ENCODE assay signal across 27 mouse cellular contexts in genomic region chr8:119917415-119917814, GRCm38 (mm10). TPM values are rescaled to one million over a fixed set of nuclear protein-coding genes. Genes with fewer than 3 reads are reported as not detected.
A peak's percentile ranks its signal among the peaks of the same experiment; 100 is the strongest.
DNase-seq lines count a peak whose midpoint lies in the region; ATAC-seq and TF ChIP-seq lines count a peak whose summit lies in the region.
"Had no signal": no experiment of that assay in that cellular context is flagged by ENCODE, and none has a peak within 500 bp of the region (broad histone marks: within the 10 kb centered on the region; RNA-seq: fewer than 3 reads in every experiment).

No protein-coding gene starts in this region.

- no peak for DNase-seq in heart, embryonic 10.5 days (ENCODE audit: low spot score)
- DNase-seq in heart, adult 9 months (ENCODE audit: low spot score in 2 of 2), result no peak
- DNase-seq in lung, embryonic 14.5 days, result no peak
- no peak for DNase-seq in lung, adult 2 months
- no peak for DNase-seq in left cerebral cortex, postnatal 25 days (ENCODE audit: low spot score in 2 of 2)
- no peak for DNase-seq in ovary, postnatal 36 days (ENCODE audit: low spot score)
- no peak for DNase-seq in right cerebral cortex, postnatal 14 days
- DNase-seq: adrenal gland, postnatal 14 days; cerebellum, adult 8-10 months; cerebellum, postnatal 36 days; embryo, embryonic 11 days; forebrain, postnatal 0 days; gastrocnemius, postnatal 14 days; heart, adult 18-20 months; kidney, adult 18-20 months; lung, postnatal 10 days; right cerebral cortex, adult 18-20 months had no signal

- WGBS in heart, embryonic 10.5 days, result 77% methylated on average over 3 of the region's 3 CpGs
- WGBS in lung, embryonic 14.5 days, result 82% methylated on average over 3 of the region's 3 CpGs
- 81% methylated on average over 3 of the region's 3 CpGs for WGBS in lung, adult 2 months
- 36% methylated on average over 3 of the region's 3 CpGs for WGBS in liver, embryonic 12.5 days (ENCODE audit: insufficient replicate concordance)

- no peak overlapping the region for H3K4me3 ChIP-seq in heart, embryonic 10.5 days
- no peak overlapping the region; the same call in 1 of the 2 replicates for H3K4me3 ChIP-seq in lung, embryonic 14.5 days (ENCODE audit: low read depth, low read length)
- H3K4me3 ChIP-seq in lung, adult 2 months (replicated peaks; ENCODE audit: extremely low read depth, low read depth, low read length), result no peak overlapping the region
- H3K4me3 ChIP-seq in liver, embryonic 12.5 days, result peak overlapping the region; percentile 54
- H3K4me3 ChIP-seq: forebrain, embryonic 10.5 days; limb, embryonic 13.5 days had no signal

- peaks cover 75% of the 10 kb centered on the region for H3K4me1 ChIP-seq in heart, embryonic 10.5 days
- peaks cover 21% of the 10 kb centered on the region for H3K4me1 ChIP-seq in lung, embryonic 14.5 days (ENCODE audit: insufficient read depth)
- peaks cover 14% of the 10 kb centered on the region for H3K4me1 ChIP-seq in lung, adult 2 months (ENCODE audit: control insufficient read depth, insufficient read depth, low read length)
- H3K4me1 ChIP-seq in liver, embryonic 12.5 days, result peaks cover 100% of the 10 kb centered on the region

- H3K9ac ChIP-seq in lung, embryonic 14.5 days, result 0 out of 2 replicates have a peak overlapping the region, but pooled peaks have one; percentile 6
- H3K9ac ChIP-seq in liver, embryonic 12.5 days, result peak overlapping the region; percentile 64
- H3K9ac ChIP-seq: forebrain, postnatal 0 days; limb, embryonic 13.5 days had no signal

- intact Hi-C loops in left cerebral cortex, postnatal 25 days (cut with DNase I), result no loop called here

- peak overlapping the region; percentile 18; the same call in 1 of the 2 replicates for H3K4me2 ChIP-seq in lung, embryonic 14.5 days
- H3K4me2 ChIP-seq in liver, embryonic 12.5 days, result peak overlapping the region; percentile 91
- H3K4me2 ChIP-seq: limb, embryonic 13.5 days; midbrain, embryonic 11.5 days had no signal

- H3K9me3 ChIP-seq in heart, embryonic 10.5 days, result no peaks in the 10 kb centered on the region
- no peaks in the 10 kb centered on the region for H3K9me3 ChIP-seq in lung, embryonic 14.5 days (ENCODE audit: low read depth, low read length)
- H3K9me3 ChIP-seq in liver, embryonic 12.5 days (replicated peaks), result no peaks in the 10 kb centered on the region
- H3K9me3 ChIP-seq: forebrain, embryonic 10.5 days; limb, embryonic 13.5 days had no signal

- H3K27ac ChIP-seq in heart, embryonic 10.5 days, result peak overlapping the region; percentile 67
- H3K27ac ChIP-seq in lung, embryonic 14.5 days (ENCODE audit: low read depth), result 0 out of 2 replicates have a peak overlapping the region, but pooled peaks have one; percentile 12
- H3K27ac ChIP-seq in liver, embryonic 12.5 days, result peak overlapping the region; percentile 99
- H3K27ac ChIP-seq: forebrain, embryonic 10.5 days; kidney, postnatal 0 days; limb, embryonic 13.5 days had no signal

- H3K27me3 ChIP-seq in heart, embryonic 10.5 days (ENCODE audit: insufficient read depth, poor library complexity, severe bottlenecking), result no peaks in the 10 kb centered on the region
- no peaks in the 10 kb centered on the region for H3K27me3 ChIP-seq in lung, embryonic 14.5 days (ENCODE audit: insufficient read depth, low read length)
- no peaks in the 10 kb centered on the region for H3K27me3 ChIP-seq in liver, embryonic 12.5 days (replicated peaks)
- H3K27me3 ChIP-seq: limb, embryonic 13.5 days had no signal

- TF ChIP-seq CTCF in lung, embryonic 14.5 days (IDR thresholded peaks at IDR 0.05; ENCODE audit: low read depth), result no peak
- no peak for TF ChIP-seq CTCF in lung, adult 2 months (IDR thresholded peaks at IDR 0.05; ENCODE audit: insufficient read depth, low read length)

- H3K36me3 ChIP-seq in heart, embryonic 10.5 days, result peaks cover 23% of the 10 kb centered on the region
- peaks cover 5% of the 10 kb centered on the region; the same call in 1 of the 2 replicates for H3K36me3 ChIP-seq in lung, embryonic 14.5 days (ENCODE audit: insufficient read depth)
- peaks cover 43% of the 10 kb centered on the region for H3K36me3 ChIP-seq in liver, embryonic 12.5 days

- no peak for ATAC-seq in lung, embryonic 14.5 days (ENCODE audit: insufficient read depth)
- 0 out of 2 replicates have a peak, but pooled peaks have one; percentile 6 for ATAC-seq in liver, embryonic 12.5 days
- ATAC-seq: forebrain, postnatal 0 days had no signal

- TF ChIP-seq POLR2A in lung, adult 2 months (IDR thresholded peaks at IDR 0.05; ENCODE audit: borderline replicate concordance, extremely low read depth, low read depth, low read length), result no peak

RNA-seq across cellular contexts. Expression of gene Gm20388, which starts 6.8 kb away (rescaled TPM):
- 1.4 and 4.5 TPM in 2 replicates for polyA plus RNA-seq in heart, embryonic 10.5 days (2016; fragmentation: Nextera tagmentation; extraction: Ambion mirVana)
- polyA plus RNA-seq in lung, embryonic 14.5 days (2014; fragmentation: Nextera tagmentation; extraction: Ambion mirVana), result not detected in 2 replicates
- polyA plus RNA-seq in lung, adult 2 months (2012; rRNA removed), result 58.5 and 67.8 TPM in 2 replicates
- not detected in 2 replicates for polyA plus RNA-seq in liver, embryonic 12.5 days (2016; fragmentation: Nextera tagmentation; extraction: Ambion mirVana)
- 10 to 100 TPM in 1 of 2 experiments, not detected in 1; 18.6 TPM for total RNA-seq in left cerebral cortex, postnatal 25 days (2021)
- total RNA-seq: layer of hippocampus, postnatal 10 days had no signal
- polyA plus RNA-seq: embryonic facial prominence, embryonic 14.5 days; forebrain, postnatal 0 days; heart, postnatal 0 days; kidney, postnatal 0 days; midbrain, embryonic 11.5 days; midbrain, postnatal 0 days; thymus, postnatal 0 days had no signal

RNA-seq across cellular contexts. Expression of gene Usp10, which starts 7.3 kb away (rescaled TPM):
- 155 and 187 TPM in 2 replicates for polyA plus RNA-seq in heart, embryonic 10.5 days (2016; fragmentation: Nextera tagmentation; extraction: Ambion mirVana)
- polyA plus RNA-seq in lung, embryonic 14.5 days (2014; fragmentation: Nextera tagmentation; extraction: Ambion mirVana), result 142 and 155 TPM in 2 replicates
- polyA plus RNA-seq in lung, adult 2 months (2012; rRNA removed), result 70.9 and 78.1 TPM in 2 replicates
- 124 and 136 TPM in 2 replicates for polyA plus RNA-seq in liver, embryonic 12.5 days (2016; fragmentation: Nextera tagmentation; extraction: Ambion mirVana)
- 10 to 100 TPM; 84.4 to 84.7 TPM for total RNA-seq in left cerebral cortex, postnatal 25 days (2021)

RNA-seq across cellular contexts. Expression of gene Klhl36, which starts 55.3 kb away (rescaled TPM):
- 9.6 and 10.1 TPM in 2 replicates for polyA plus RNA-seq in heart, embryonic 10.5 days (2016; fragmentation: Nextera tagmentation; extraction: Ambion mirVana)
- polyA plus RNA-seq in lung, embryonic 14.5 days (2014; fragmentation: Nextera tagmentation; extraction: Ambion mirVana), result 11.5 and 11.8 TPM in 2 replicates
- 28.9 and 47.8 TPM in 2 replicates for polyA plus RNA-seq in lung, adult 2 months (2012; rRNA removed)
- polyA plus RNA-seq in liver, embryonic 12.5 days (2016; fragmentation: Nextera tagmentation; extraction: Ambion mirVana), result 7.0 and 7.7 TPM in 2 replicates
- 1 to 10 TPM; 5.4 to 6.0 TPM for total RNA-seq in left cerebral cortex, postnatal 25 days (2021)

Comparison
In these comparisons a context has a peak if more than half of its experiments do, and no peak if none do; other contexts are left out.
1. RNA of gene Gm20388, which starts 6.8 kb away (polyA plus RNA-seq): 58.5 to 67.8 TPM in lung, adult 2 months; 1.4 to 4.5 TPM in heart, embryonic 10.5 days, not detected in lung, embryonic 14.5 days and not detected in liver, embryonic 12.5 days; every median in the first group is over 10 times any median in the second.
2. H3K27ac ChIP-seq: peak in every context shown above with its lines; median percentile 99 in liver, embryonic 12.5 days; 67 in heart, embryonic 10.5 days; 12 in lung, embryonic 14.5 days.